Mouse (Mus musculus) C2C12 (cell line): ENCODE measurements around the gene Slc43a2. TPM values are rescaled to one million over a fixed set of nuclear protein-coding genes. Genes with fewer than 3 reads are reported as not detected.

Source experiments
- H3K27me3 ChIP-seq: one replicate; pipeline ENCODE4 v1.6.1; 2011; ENCODE audit not compliant: control insufficient read depth, insufficient read depth, insufficient read length
- H3K36me3 ChIP-seq: one replicate; pipeline ENCODE4 v1.6.1; 2011; ENCODE audit not compliant: control insufficient read depth, insufficient read depth
- H3K4me3 ChIP-seq: one replicate; pipeline ENCODE4 v1.5.1; 2011; ENCODE audit warnings: mild to moderate bottlenecking, control low read depth; ENCODE audit not compliant: poor library complexity, insufficient read depth, severe bottlenecking
- H3K79me2 ChIP-seq: one replicate; pipeline ENCODE4 v1.6.1; 2011; ENCODE audit not compliant: control insufficient read depth, insufficient read depth
- H3K79me3 ChIP-seq: one replicate; pipeline ENCODE4 v1.6.1; 2011; ENCODE audit warnings: low read depth, control low read depth
- H3ac ChIP-seq: one replicate; pipeline ENCODE3; 2011; ENCODE audit warnings: low read depth; ENCODE audit not compliant: control insufficient read depth, insufficient read length
- CEBPB ChIP-seq: IDR thresholded peaks from one replicate; pipeline ENCODE4 v1.6.1; 2011; ENCODE audit warnings: low read depth, mild to moderate bottlenecking, control low read depth, moderate library complexity
- CTCF ChIP-seq: IDR thresholded peaks from one replicate; pipeline ENCODE4 v1.5.1; 2011; ENCODE audit not compliant: control insufficient read depth, insufficient read depth, insufficient read length
- FOSL1 ChIP-seq: IDR thresholded peaks from one replicate; pipeline ENCODE4 v1.8.0; 2011; ENCODE audit warnings: mild to moderate bottlenecking, low read length; ENCODE audit not compliant: poor library complexity, insufficient read depth, severe bottlenecking
- MAX ChIP-seq: IDR thresholded peaks from one replicate; pipeline ENCODE4 v1.6.1; 2011; ENCODE audit warnings: mild to moderate bottlenecking, control low read depth
- MYOD1 ChIP-seq: IDR thresholded peaks from one replicate; pipeline ENCODE4 v1.6.1; 2011; ENCODE audit warnings: low read depth; ENCODE audit not compliant: control insufficient read depth, insufficient read length
- MYOG ChIP-seq: IDR thresholded peaks from one replicate; pipeline ENCODE4 v1.6.1; 2011; ENCODE audit not compliant: control insufficient read depth, insufficient read length; ENCODE audit errors: extremely low read depth
- USF1 ChIP-seq: IDR thresholded peaks from one replicate; pipeline ENCODE4 v1.6.1; 2011; ENCODE audit warnings: low read depth, mild to moderate bottlenecking, control low read depth, moderate library complexity
- polyA plus RNA-seq: library from polyadenylated mRNA; unstranded; fragments of >200 nt; fragmentation: generic; extraction: Trizol; gene quantifications from one replicate; pipeline ENCODE4 v1.2.1, GENCODE M21; 2012; ENCODE audit warnings: missing spikeins

Slc43a2 gene
- polyA plus RNA-seq, 1 experiment: 2.2 TPM

DNA sequence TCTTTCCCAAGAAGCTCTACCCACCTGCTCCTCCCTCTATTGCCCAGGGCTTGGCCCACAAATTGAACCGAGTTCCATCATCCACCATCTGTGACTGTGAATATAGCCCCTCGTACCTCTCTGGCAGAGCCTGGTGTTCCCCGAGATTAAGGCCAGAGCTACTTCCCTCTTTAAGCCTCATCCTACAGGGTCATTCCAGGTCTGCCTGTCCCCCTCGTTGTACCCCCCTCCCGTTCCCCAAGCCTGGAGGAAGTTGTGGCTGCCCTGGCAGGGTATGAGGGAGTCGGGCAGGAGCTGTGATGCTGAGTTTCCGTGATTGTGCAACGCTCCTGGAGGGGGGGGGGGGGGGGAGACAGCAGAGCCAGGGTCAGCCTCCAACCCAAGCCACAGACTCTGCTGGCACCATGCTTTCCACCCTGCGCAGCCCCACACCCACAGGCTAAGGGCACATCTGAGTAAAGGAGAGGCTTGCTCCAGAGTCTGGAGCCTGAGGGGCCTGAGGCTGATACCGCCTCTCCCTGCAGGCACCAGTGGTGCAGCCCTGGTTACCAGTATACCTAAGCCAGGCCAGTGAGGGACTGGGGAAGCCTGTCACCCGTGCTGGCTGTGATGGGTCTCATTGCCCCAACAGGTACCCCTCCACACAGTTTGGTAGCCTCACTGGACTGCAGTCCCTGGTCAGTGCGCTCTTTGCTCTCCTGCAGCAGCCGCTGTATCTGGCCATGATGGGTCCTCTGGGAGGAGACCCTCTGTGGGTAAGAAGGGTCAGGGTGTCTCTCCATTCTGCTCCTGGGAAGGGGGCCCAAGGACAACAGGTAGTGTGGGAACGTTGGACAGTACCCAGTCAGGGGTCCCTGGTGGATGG, 39.9 kb downstream of the Slc43a2 start:
- TF ChIP-seq FOSL1: no peak
- TF ChIP-seq CEBPB: peak; percentile 94
- Histone ChIP-seq H3K79me3 (no peaks in the 10 kb centered on the region), H3K36me3 (peaks cover 5% of the 10 kb centered on the region), H3K27me3 (no peaks in the 10 kb centered on the region), H3ac (no peak overlapping the region), H3K4me3 (no peak overlapping the region), H3K79me2 (no peaks in the 10 kb centered on the region)

DNA sequence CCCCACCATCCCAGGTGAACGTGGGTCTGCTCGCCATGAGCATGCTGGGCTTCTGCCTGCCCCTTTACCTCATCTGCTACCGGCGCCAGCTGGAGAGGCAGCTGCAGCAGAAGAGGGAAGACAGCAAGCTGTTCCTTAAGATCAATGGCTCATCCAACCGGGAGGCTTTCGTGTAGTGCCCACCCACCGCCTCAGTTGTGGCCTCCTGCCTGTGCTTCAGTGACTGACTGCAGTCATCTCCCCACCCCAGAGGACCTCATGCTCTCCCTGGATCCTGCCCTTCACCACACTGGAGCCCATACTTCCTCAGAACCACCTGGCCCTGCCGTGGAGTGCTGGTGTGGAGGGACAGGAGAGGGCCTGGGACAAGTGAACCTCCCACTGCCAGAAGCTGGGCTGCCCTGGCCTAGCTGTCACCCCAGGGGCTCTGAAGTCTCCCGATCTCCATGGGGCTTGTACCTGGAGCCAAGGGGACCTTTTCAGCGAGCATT, 40.9 kb downstream of the Slc43a2 start:
- TF ChIP-seq CTCF: no peak
- TF ChIP-seq CEBPB: no peak
- TF ChIP-seq MYOD1: no peak
- TF ChIP-seq MAX: no peak
- TF ChIP-seq MYOG: no peak
- no peak for TF ChIP-seq FOSL1
- TF ChIP-seq USF1: no peak
- Histone ChIP-seq H3ac (peak overlapping the region; percentile 19), H3K4me3 (no peak overlapping the region), H3K36me3 (peaks cover 5% of the 10 kb centered on the region), H3K79me2 (no peaks in the 10 kb centered on the region), H3K27me3 (no peaks in the 10 kb centered on the region), H3K79me3 (no peaks in the 10 kb centered on the region)

DNA sequence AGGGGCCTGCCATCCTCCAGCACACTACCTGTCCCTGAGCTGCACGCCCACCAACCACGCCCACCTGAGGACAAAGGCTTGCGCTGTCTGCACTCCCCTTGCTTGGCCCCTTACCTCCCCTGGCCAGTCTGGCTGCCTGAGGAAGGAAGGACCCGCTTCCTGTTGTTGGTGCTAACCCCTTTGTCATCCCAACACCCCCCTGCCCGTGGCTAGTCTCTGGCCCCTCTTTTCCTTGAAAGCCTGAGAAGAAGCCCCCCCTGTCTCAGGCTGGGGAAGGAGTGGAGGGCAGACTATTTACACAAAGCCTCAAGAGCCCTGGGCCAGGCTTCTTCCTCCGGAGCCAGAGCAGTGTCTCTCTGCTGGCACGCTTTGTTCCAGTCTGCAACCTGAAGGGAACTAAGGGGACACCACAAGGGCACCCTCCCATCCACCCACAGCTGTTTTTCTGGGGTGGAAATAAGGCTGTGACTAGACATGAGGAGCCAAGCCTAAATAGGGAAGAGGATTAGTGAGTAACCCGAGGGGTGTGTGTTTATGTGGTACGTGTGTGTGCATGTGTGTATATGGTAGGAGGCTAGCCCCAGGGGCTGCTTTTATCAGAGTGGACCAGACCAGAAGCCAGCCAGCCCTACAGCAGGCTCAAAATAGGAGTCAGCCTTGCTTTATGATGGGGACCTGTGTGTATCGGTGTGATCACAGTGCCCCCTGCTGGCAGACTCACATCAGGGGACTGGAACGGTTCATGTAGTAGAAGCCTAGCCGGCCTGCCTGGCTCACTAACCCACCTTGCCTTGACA, 41.6 kb downstream of the Slc43a2 start:
- H3K27me3 ChIP-seq: no peaks in the 10 kb centered on the region
- no peak overlapping the region for H3K4me3 ChIP-seq
- peaks cover 5% of the 10 kb centered on the region for H3K36me3 ChIP-seq
- H3ac ChIP-seq: peak overlapping the region; percentile 12
- H3K79me2 ChIP-seq: no peaks in the 10 kb centered on the region
- TF ChIP-seq MYOG (no peak), CTCF (peak; percentile 92)
- no peaks in the 10 kb centered on the region for H3K79me3 ChIP-seq

DNA sequence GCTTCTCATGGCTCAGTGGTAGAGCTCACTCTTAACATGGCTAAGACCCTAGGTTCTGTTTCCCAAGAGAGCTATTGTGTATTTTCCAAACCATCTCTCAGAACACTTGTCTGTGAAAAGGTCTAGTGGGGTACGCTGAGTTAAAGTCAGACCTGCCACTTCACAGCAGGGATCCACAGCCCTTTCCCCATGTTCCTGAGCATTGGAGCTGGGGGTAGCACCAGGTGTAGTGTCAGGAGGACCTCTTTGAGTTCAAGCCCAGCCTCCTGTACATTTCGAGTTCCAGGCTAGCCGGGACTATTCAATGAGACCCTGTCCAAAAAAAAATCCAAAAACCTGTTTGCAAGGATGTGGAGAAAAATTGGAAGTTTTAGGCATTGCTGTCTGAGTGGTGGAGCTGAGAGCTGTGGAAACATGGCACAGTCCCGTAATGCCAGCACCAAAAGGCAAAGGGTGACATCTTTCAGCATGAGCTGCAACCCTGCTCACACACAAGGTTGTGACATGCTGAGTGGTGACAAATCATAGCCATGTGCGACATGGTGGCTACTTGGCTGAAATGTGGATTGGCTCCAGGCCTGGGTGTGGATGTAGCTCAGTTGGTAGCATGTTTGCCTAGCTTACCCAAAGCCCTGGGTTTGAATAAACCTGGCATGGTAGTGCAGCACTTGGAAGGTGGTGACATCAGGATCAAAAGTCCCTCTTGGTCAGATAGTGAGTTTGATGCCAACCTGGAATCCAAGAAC, 43.1 kb downstream of the Slc43a2 start:
- no peak for TF ChIP-seq MYOG
- no peak for TF ChIP-seq USF1
- no peak for TF ChIP-seq CTCF
- TF ChIP-seq FOSL1: no peak
- TF ChIP-seq MYOD1: no peak
- no peak for TF ChIP-seq CEBPB
- TF ChIP-seq MAX: no peak
- Histone ChIP-seq H3K79me3 (no peaks in the 10 kb centered on the region), H3K27me3 (no peaks in the 10 kb centered on the region), H3ac (no peak overlapping the region), H3K4me3 (no peak overlapping the region), H3K36me3 (no peaks in the 10 kb centered on the region), H3K79me2 (no peaks in the 10 kb centered on the region)

DNA sequence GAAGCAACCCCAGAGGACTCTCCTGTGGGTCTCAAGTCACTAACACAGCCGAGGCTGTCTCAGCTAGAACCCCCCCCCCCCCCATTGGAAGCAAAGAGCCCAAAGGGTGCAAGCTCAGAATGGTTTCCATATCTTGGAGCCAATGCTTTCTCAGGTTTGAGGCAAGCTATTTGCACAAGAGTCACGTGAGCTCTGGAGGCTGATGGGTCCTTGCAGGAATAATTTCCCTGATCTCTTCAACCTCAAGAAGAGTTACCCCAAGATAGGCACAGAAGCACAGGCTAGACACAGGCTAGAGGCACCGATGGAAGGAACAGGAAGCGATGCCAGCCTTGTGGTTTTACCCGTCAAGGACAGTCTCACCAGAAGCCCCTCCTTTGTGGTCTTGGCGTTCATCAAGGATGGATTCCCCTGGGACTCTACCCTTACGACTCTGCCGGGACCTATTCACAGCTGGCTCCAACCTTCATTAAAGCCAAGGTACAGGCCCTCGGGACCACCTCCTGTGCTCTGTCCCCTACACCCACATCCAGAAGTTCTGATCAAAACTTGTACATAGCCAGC, 44.1 kb downstream of the Slc43a2 start:
- Histone ChIP-seq H3K36me3 (no peaks in the 10 kb centered on the region), H3K79me2 (no peaks in the 10 kb centered on the region), H3K79me3 (no peaks in the 10 kb centered on the region), H3ac (no peak overlapping the region), H3K4me3 (no peak overlapping the region), H3K27me3 (no peaks in the 10 kb centered on the region)
- TF ChIP-seq MAX (no peak), CEBPB (no peak), USF1 (peak; percentile 73), CTCF (no peak), MYOG (no peak)
